Mouse (Mus musculus) CH12.LX (cell line): Measurements from ENCODE around the gene Ncoa3. TPM values are rescaled to one million over a fixed set of nuclear protein-coding genes. Genes with fewer than 3 reads are reported as not detected.

ENCODE experiments used
- DNase-seq: peaks from one replicate; pipeline ENCODE4 v3.0.0-alpha.2; 2013; ENCODE audit errors: extremely low read depth
- H3K27ac ChIP-seq: 2 replicates; pipeline ENCODE4 v1.5.1; 2012; ENCODE audit warnings: low read depth, mild to moderate bottlenecking, control low read depth, moderate library complexity; ENCODE audit not compliant: insufficient read depth
- H3K27me3 ChIP-seq: replicated peaks from 2 replicates; pipeline ENCODE3; 2012; ENCODE audit warnings: inconsistent platforms
- H3K36me3 ChIP-seq, 2 experiments: replicated peaks in 1 of 2; 2 replicates each; pipeline versions ENCODE3 to v1.6.1; 2012; ENCODE audit warnings: inconsistent platforms in 1 of 2, low read length in 1 of 2, mild to moderate bottlenecking in 1 of 2, mixed read lengths in 1 of 2, moderate library complexity in 1 of 2; ENCODE audit not compliant: control insufficient read depth in 1 of 2, insufficient read depth in 1 of 2
- H3K4me1 ChIP-seq, 2 experiments: 2 replicates each; pipeline ENCODE4 v1.6.1; 2012; ENCODE audit warnings: inconsistent platforms in 1 of 2, moderate library complexity in 1 of 2; ENCODE audit not compliant: insufficient read depth in 2 of 2, control insufficient read depth in 1 of 2
- H3K4me2 ChIP-seq: 2 replicates; pipeline ENCODE4 v1.6.1; 2012; ENCODE audit warnings: low read depth, mild to moderate bottlenecking, control low read depth; ENCODE audit not compliant: poor library complexity, insufficient read depth, severe bottlenecking
- H3K4me3 ChIP-seq, 3 experiments: fragments of 150-350 bp in 1 of 3; sonication (generic) in 1 of 3; replicated peaks in 1 of 3; 2 replicates each; pipeline versions ENCODE3 to v1.5.1; 2011 to 2012; ENCODE audit warnings: low read depth in 2 of 3, low read length in 2 of 3, mild to moderate bottlenecking in 2 of 3, moderate library complexity in 2 of 3, control low read depth in 1 of 3, improper control_type of control experiment in 1 of 3, inconsistent platforms in 1 of 3, mixed read lengths in 1 of 3; ENCODE audit not compliant: poor library complexity in 1 of 3
- H3K79me2 ChIP-seq: replicated peaks from 2 replicates; pipeline ENCODE4 v1.6.1; 2012; ENCODE audit warnings: mild to moderate bottlenecking, moderate library complexity; ENCODE audit not compliant: control insufficient read depth, poor library complexity, insufficient read depth, severe bottlenecking; ENCODE audit errors: extremely low read depth
- H3K9ac ChIP-seq: 2 replicates; pipeline ENCODE4 v1.6.1; 2012; ENCODE audit warnings: low read depth, mild to moderate bottlenecking, control low read depth, moderate library complexity; ENCODE audit not compliant: insufficient read depth
- H3K9me3 ChIP-seq: replicated peaks from 2 replicates; pipeline ENCODE3; 2012; ENCODE audit warnings: low read length, inconsistent platforms, mixed read lengths
- BHLHE40 ChIP-seq: IDR thresholded peaks from 2 replicates; pipeline ENCODE4 v1.6.1; 2011; ENCODE audit warnings: mild to moderate bottlenecking, low read depth, low read length, improper control_type of control experiment
- CHD1 ChIP-seq: IDR thresholded peaks from 2 replicates; pipeline ENCODE4 v1.6.1; 2012; ENCODE audit warnings: low read depth, low read length, improper control_type of control experiment, inconsistent platforms
- CTCF ChIP-seq, 2 experiments: IDR thresholded peaks in 1 of 2; conservative IDR thresholded peaks in 1 of 2; 2 replicates each; pipeline ENCODE4 v1.5.1; 2011 to 2012; ENCODE audit warnings: low read depth in 2 of 2, low read length in 2 of 2, improper control_type of control experiment in 1 of 2, inconsistent platforms in 1 of 2, mild to moderate bottlenecking in 1 of 2, moderate library complexity in 1 of 2
- E2F4 ChIP-seq: IDR thresholded peaks from 2 replicates; pipeline ENCODE4 v1.6.1; 2011; ENCODE audit warnings: low read depth, low read length, improper control_type of control experiment; ENCODE audit not compliant: insufficient replicate concordance
- EP300 ChIP-seq: IDR thresholded peaks from 2 replicates; pipeline ENCODE4 v1.6.1; 2011; ENCODE audit warnings: low read length, improper control_type of control experiment
- IRF4 ChIP-seq: IDR thresholded peaks from 2 replicates; pipeline ENCODE4 v1.6.1; 2014; ENCODE audit warnings: low read depth, mild to moderate bottlenecking, inconsistent platforms, low read length, improper control_type of control experiment
- JUN ChIP-seq: IDR thresholded peaks from 2 replicates; pipeline ENCODE4 v1.6.1; 2011; ENCODE audit warnings: low read depth, mild to moderate bottlenecking, low read length, improper control_type of control experiment, moderate library complexity; ENCODE audit not compliant: insufficient read depth
- MAFK ChIP-seq: IDR thresholded peaks from 2 replicates; pipeline ENCODE4 v1.6.1; 2011; ENCODE audit warnings: low read length, improper control_type of control experiment; ENCODE audit not compliant: insufficient replicate concordance
- MAX ChIP-seq: IDR thresholded peaks from 2 replicates; pipeline ENCODE4 v1.6.1; 2011; ENCODE audit warnings: low read length, improper control_type of control experiment
- MEF2A ChIP-seq: IDR thresholded peaks from 2 replicates; pipeline ENCODE4 v1.6.1; 2014; ENCODE audit warnings: low read depth, mild to moderate bottlenecking, inconsistent platforms, low read length, improper control_type of control experiment, borderline replicate concordance
- MYC ChIP-seq: IDR thresholded peaks from 2 replicates; pipeline ENCODE4 v1.6.1; 2011; ENCODE audit warnings: low read depth, mild to moderate bottlenecking, improper control_type of control experiment, low read length
- PAX5 ChIP-seq: IDR thresholded peaks from 2 replicates; pipeline ENCODE4 v1.6.1; 2012; ENCODE audit warnings: low read length, inconsistent platforms, mixed read lengths
- POLR2A ChIP-seq: IDR thresholded peaks from 2 replicates; pipeline ENCODE4 v1.6.1; 2011; ENCODE audit warnings: low read depth, mild to moderate bottlenecking, improper control_type of control experiment, low read length
- POLR2AphosphoS2 ChIP-seq: IDR thresholded peaks from 2 replicates; pipeline ENCODE4 v1.6.1; 2011; ENCODE audit warnings: low read depth, low read length, improper control_type of control experiment
- RAD21 ChIP-seq: IDR thresholded peaks from 2 replicates; pipeline ENCODE4 v1.6.1; 2011; ENCODE audit warnings: low read depth, mild to moderate bottlenecking, low read length, improper control_type of control experiment, moderate library complexity
- SIN3A ChIP-seq: IDR thresholded peaks from 2 replicates; pipeline ENCODE4 v1.6.1; 2012; ENCODE audit warnings: low read length, improper control_type of control experiment, inconsistent platforms
- SMC3 ChIP-seq: IDR thresholded peaks from 2 replicates; pipeline ENCODE4 v1.6.1; 2011; ENCODE audit warnings: low read depth, low read length, improper control_type of control experiment
- TBP ChIP-seq: conservative IDR thresholded peaks from 2 replicates; pipeline ENCODE4 v1.6.1; 2011; ENCODE audit warnings: low read depth, low read length, improper control_type of control experiment
- TCF12 ChIP-seq: IDR thresholded peaks from 2 replicates; pipeline ENCODE4 v1.6.1; 2014; ENCODE audit warnings: low read depth, mild to moderate bottlenecking, inconsistent platforms, low read length, improper control_type of control experiment
- UBTF ChIP-seq: IDR thresholded peaks from 2 replicates; pipeline ENCODE4 v1.6.1; 2012; ENCODE audit warnings: low read depth, mild to moderate bottlenecking, inconsistent platforms, low read length, improper control_type of control experiment, moderate library complexity
- USF2 ChIP-seq: conservative IDR thresholded peaks from 2 replicates; pipeline ENCODE4 v1.6.1; 2011; ENCODE audit warnings: low read depth, low read length, improper control_type of control experiment
- ZC3H11A ChIP-seq: IDR thresholded peaks from 2 replicates; pipeline ENCODE4 v1.6.1; 2012; ENCODE audit warnings: low read depth, mild to moderate bottlenecking, inconsistent platforms, low read length, improper control_type of control experiment
- ZMIZ1 ChIP-seq: IDR thresholded peaks from 2 replicates; pipeline ENCODE4 v1.6.1; 2012; ENCODE audit warnings: low read depth, mild to moderate bottlenecking, inconsistent platforms, low read length, improper control_type of control experiment
- ZNF384 ChIP-seq: IDR thresholded peaks from 2 replicates; pipeline ENCODE4 v1.6.1; 2012; ENCODE audit warnings: low read depth, low read length, improper control_type of control experiment, inconsistent platforms
- dilution Hi-C: fragments of 300-500 bp; cut with MboI; formaldehyde crosslinking; loops from 2 replicates; pipeline ENCODE4 v1.14.3; 2020; ENCODE audit warnings: low sequenced_read_pairs; ENCODE audit not compliant: extremely low pct_unique_long_range_greater_than_20kb, extremely low pct_ligation_motif_present
- in situ Hi-C: fragments of 300-500 bp; cut with MboI; formaldehyde crosslinking; loops from 3 replicates; pipeline ENCODE4 v1.14.3; 2019; ENCODE audit warnings: low sequenced_read_pairs, low pct_ligation_motif_present, low pct_unique_long_range_greater_than_20kb, mixed read lengths
- polyA plus RNA-seq: library from polyadenylated mRNA; unstranded; fragments of >175 nt; gene quantifications from 2 replicates; pipeline ENCODE4 v1.2.1, GENCODE M21; 2012; ENCODE audit warnings: low read depth; ENCODE audit not compliant: insufficient read length
- total RNA-seq, 2 experiments: library from RNA; depleted of rRNA; stranded (reverse); fragments of 300-350 nt in 1 of 2; fragments of >200 nt in 1 of 2; gene quantifications; 2 replicates each; pipeline ENCODE4 v1.2.3; 2012 to 2014

The Ncoa3 gene
- total and polyA plus RNA-seq, 3 experiments: 13.4 to 21.9 (median 17.1) TPM

DNA sequence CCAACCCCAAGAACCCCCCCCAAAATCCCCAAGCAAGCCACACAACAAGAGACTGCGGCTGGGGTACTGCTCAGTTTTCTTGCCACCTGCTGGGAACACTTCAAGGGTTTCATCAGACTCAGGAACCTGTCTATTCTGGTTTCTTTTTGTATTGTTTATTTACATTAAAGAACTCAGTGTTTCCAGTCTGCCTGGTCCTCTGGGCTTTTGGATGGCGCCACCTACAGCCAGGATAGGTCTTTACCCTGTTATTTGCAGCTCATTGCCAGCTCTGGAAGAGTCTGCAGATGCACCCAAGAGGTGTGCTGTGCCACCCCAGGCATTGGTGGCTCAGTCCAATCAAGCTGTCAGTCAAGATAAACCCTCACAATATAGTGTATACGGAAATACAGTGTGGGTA, 43.3 kb downstream of the Ncoa3 start:
- H3K36me3 ChIP-seq: peaks cover 7 to 38% of the 10 kb centered on the region in 2 experiments
- H3K4me3 ChIP-seq: no peak overlapping the region
- dilution Hi-C loops (no loop called here), in situ Hi-C loops (loop anchor here (25.0 kb wide), 1 partner anchor 248 kb away; no protein-coding TSS in a partner anchor)
- H3K9me3 ChIP-seq: no peaks in the 10 kb centered on the region
- H3K9ac ChIP-seq: peak overlapping the region; percentile 18; the same call in 1 of the 2 replicates
- DNase-seq: peak; percentile 65
- H3K27me3 ChIP-seq: no peaks in the 10 kb centered on the region
- no peak overlapping the region for H3K27ac ChIP-seq
- H3K79me2 ChIP-seq: peaks cover 20% of the 10 kb centered on the region
- TF ChIP-seq EP300 (no peak), MAFK (no peak), SMC3 (peak; percentile 76), MAX (no peak), PAX5 (no peak), TCF12 (no peak), SIN3A (no peak), UBTF (no peak), POLR2A (no peak), ZNF384 (no peak), MYC (no peak), IRF4 (no peak; the same call in 1 of the 2 replicates), BHLHE40 (no peak), ZMIZ1 (no peak), JUN (no peak), CHD1 (no peak), POLR2AphosphoS2 (no peak), USF2 (no peak), ZC3H11A (no peak), RAD21 (peak; percentile 84), E2F4 (no peak), CTCF (conservative IDR thresholded peaks at IDR 0.05 in 1 of 2, IDR thresholded peaks at IDR 0.05 in 1 of 2; ENCODE audit: low read depth in 2 of 2, low read length in 2 of 2) (peak; percentile 30 to 80; a peak in 3 of 4 replicates), MEF2A (no peak), TBP (no peak)
- peak overlapping the region; percentile 48; the same call in 1 of the 2 replicates for H3K4me2 ChIP-seq
- H3K4me1 ChIP-seq: peaks cover 4 to 33% of the 10 kb centered on the region in 2 experiments; a peak in 3 of 4 replicates
